Mouse (Mus musculus) B cell, adult 2 months (primary cell): ENCODE results near the gene Slc5a5.

Experiments
- DNase-seq, 2 experiments: peaks; one replicate each; pipeline ENCODE4 v3.0.0; 2022

Slc5a5 gene

GRCm38 (mm10) chr8:70851837-70852236 lies 40.7 kb downstream of the Slc5a5 start:
- no peak for DNase-seq

GRCm38 (mm10) chr8:70850947-70851346 lies 41.6 kb downstream of the Slc5a5 start:
- DNase-seq: no peak

DNA sequence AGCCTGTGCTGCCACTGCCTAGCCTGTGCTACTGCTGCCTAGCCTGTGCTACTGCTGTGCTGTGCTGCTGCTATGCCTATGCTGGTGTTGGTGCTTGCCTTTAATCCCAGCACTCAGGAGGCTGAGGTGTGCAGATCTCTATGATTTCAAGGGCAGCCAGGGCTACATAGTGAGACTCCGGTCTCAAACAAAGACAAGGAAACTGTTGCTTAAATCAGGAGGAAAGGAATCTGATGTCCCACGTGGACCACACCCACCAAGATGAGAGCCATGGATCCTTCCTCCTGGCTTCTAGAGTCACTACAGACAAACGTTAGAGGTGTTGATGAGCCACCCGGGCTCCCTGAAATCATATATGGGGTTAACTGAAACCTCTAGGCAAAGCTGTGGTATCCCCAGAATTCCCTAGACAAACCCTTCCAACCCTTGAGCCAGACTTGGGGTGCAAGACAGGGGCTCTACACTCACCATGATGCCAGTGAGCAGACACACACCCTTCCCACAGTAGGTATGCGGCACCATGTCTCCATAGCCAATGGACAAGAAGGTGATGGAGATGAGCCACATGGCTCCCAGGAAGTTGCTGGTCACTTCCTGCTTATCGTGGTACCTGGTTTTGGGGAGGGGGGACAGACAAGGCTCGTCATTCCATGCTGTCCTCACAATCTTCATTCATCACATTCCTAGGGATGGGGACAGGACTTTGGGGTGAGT lies 42.3 kb downstream of the Slc5a5 start:
- DNase-seq: no peak

- DNase-seq: no peak
Observed at GRCm38 (mm10) chr8:70849333-70849990, 43.1 kb downstream of the Slc5a5 start.

- peak; percentile 62 to 65 for DNase-seq
Observed at GRCm38 (mm10) chr8:70846371-70847154, 46.0 kb downstream of the Slc5a5 start.

DNA sequence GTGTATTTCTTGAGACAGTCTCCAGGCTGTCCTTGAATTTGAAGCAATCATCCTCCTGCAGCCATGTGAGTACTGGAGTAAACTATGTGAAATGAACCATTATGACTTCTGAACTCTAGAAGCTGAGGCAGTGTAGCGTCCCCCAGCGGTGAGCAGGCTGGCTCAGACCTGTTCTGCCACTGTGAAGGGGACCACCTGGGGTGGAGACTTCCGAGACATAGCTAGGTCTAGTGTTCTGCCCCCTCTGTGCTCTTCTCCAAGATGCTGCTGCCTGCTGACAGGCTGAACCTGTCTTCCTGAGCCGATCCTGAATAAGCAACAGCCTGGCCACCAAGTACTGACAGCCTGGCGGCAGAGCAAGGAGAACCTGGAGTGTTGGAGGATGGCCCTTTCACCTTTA lies 47.4 kb downstream of the Slc5a5 start:
- DNase-seq: no peak

GRCm38 (mm10) chr8:70844523-70844922 lies 48.0 kb downstream of the Slc5a5 start:
- peak; percentile 97 for DNase-seq

GRCm38 (mm10) chr8:70843941-70844340 lies 48.6 kb downstream of the Slc5a5 start:
- no peak for DNase-seq

- no peak for DNase-seq
Observed at GRCm38 (mm10) chr8:70843214-70843773, 49.3 kb downstream of the Slc5a5 start.

- no peak for DNase-seq
Observed at GRCm38 (mm10) chr8:70842484-70842883, 50.1 kb downstream of the Slc5a5 start.

- peak; percentile 92 to 93 for DNase-seq
Observed at GRCm38 (mm10) chr8:70841147-70842072, 51.1 kb downstream of the Slc5a5 start.

DNA sequence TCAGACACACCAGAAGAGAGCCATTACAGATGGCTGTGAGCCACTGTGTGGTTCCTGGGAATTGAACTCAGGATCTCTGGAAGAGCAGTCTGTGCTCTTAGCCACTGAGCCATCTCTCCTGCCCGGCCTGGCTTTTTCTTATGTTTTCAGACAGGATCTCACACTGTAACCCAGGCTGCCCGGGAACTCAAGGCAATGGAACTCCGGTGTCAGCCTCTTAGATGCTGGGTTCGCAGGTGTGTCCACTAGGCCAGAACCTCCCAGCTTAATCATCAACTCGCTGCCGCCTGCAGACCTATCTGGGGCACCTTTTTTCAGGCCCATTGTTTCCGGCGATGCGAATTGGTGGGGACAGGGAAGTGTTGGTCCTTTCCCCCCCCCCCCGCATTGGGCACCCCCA lies 52.0 kb downstream of the Slc5a5 start:
- no peak for DNase-seq

GRCm38 (mm10) chr8:70839408-70840351 lies 52.9 kb downstream of the Slc5a5 start, which contains the start of gene Arrdc2:
Arrdc2 (minus strand) TSS chr8:70839720.
- DNase-seq: peak; percentile 96 to 98

- peak in 1 of 2 experiments; percentile 20 for DNase-seq
Observed at GRCm38 (mm10) chr8:70838654-70839407, 53.7 kb downstream of the Slc5a5 start.

DNA sequence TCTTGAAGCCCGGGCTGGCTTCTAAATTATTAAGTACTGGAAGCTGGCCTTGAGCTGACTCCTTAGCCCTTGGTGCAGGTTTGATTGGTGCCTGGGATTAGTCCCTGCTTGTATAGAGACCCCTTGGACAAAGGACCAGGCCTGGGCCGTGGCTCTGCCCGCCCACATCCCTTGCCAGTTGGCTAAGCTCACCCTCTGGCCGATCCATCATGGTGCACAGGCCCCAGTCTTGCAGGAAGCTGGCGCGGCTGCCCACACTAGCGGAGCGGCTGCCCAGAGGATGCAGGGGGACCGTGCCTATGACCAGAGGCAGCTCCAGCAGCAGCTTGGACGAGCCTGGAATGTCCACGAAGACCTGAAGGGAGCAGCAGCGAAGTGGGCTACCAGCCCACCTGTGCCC lies 55.9 kb downstream of the Slc5a5 start:
- no peak for DNase-seq

DNA sequence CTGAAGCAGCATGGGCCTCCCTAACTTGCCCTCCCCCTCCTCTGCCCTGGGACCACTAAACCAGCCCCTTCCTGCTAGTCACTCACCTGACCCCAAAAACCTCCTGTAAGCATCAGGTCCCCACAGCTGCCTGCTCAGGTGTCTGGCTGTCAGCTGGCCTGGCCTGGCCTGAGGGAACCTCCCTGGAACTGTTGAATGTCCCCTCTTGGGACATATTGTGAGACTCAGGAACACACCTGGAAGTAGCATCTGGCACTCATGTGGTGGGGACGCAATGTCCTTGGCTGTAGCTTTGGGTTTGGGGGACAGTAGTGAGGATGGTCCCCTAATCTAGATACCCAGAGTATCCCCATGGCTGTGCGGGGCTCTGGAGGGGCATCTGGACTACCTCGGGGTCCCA lies 58.5 kb downstream of the Slc5a5 start:
- no peak for DNase-seq

- DNase-seq: no peak
Observed at GRCm38 (mm10) chr8:70833520-70833919, 59.0 kb downstream of the Slc5a5 start.

DNA sequence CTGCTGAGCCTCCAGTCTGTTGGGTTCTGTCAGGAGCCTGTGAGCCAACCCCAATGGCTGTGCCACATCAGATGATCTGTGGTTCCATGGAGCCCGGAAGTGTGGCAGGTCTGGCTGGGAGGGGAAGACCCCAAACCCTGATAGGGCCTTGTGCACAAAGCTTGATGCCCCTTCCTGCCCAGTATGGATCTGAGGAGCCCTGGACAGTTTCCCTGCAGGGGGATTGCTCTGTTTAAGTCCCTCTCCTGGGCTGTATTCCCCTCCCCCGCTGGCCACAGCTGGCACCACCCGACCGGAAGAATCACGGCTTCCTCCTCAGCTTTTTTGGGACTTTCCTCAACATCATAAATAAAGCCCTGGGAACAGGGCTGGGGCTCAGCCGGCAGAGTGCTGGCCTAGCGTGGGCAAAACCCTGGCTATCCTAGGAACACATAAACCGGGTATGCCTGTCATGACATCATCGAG lies 59.5 kb downstream of the Slc5a5 start:
- DNase-seq: peak; percentile 37 to 44
